Mouse (Mus musculus) neural tube, embryonic 14.5 days (tissue): ENCODE data around the gene Atp6v0b. TPM values are rescaled to one million over a fixed set of nuclear protein-coding genes. Genes with fewer than 3 reads are reported as not detected.

ENCODE experiments used
- ATAC-seq: fragments of 200-750 bp; cut with Nextera tagmentation; 2 replicates; pipeline ENCODE4 v1.8.0; 2017; ENCODE audit warnings: low read depth, mild to moderate bottlenecking, moderate TSS enrichment, moderate library complexity
- H3K27ac ChIP-seq: fragments of 300-500 bp; sonication (generic); 2 replicates; pipeline ENCODE4 v1.5.1; 2014; ENCODE audit warnings: low read depth, mild to moderate bottlenecking, control low read depth, low read length, moderate library complexity, mixed read lengths
- H3K27me3 ChIP-seq: fragments of 300-500 bp; sonication (generic); 2 replicates; pipeline ENCODE4 v1.6.1; 2014; ENCODE audit warnings: low read length; ENCODE audit not compliant: control insufficient read depth, insufficient read depth
- H3K36me3 ChIP-seq: fragments of 300-500 bp; sonication (generic); 2 replicates; pipeline ENCODE4 v1.6.1; 2014; ENCODE audit warnings: low read length, mixed read lengths; ENCODE audit not compliant: control insufficient read depth, insufficient read depth
- H3K4me1 ChIP-seq: fragments of 300-500 bp; sonication (generic); 2 replicates; pipeline ENCODE4 v1.6.1; 2014; ENCODE audit warnings: low read length; ENCODE audit not compliant: control insufficient read depth, insufficient read depth
- H3K4me2 ChIP-seq: fragments of 300-500 bp; sonication (generic); 2 replicates; pipeline ENCODE4 v1.6.1; 2014; ENCODE audit warnings: mild to moderate bottlenecking, low read depth, low read length, control low read depth
- H3K4me3 ChIP-seq: fragments of 300-500 bp; sonication (generic); 2 replicates; pipeline ENCODE4 v1.5.1; 2014; ENCODE audit warnings: low read depth, low read length, control low read depth, mixed read lengths
- H3K9ac ChIP-seq: fragments of 300-500 bp; sonication (generic); replicated peaks from 2 replicates; pipeline ENCODE4 v1.6.1; 2014; ENCODE audit warnings: low read depth, mild to moderate bottlenecking, control low read depth, low read length, mixed read lengths
- H3K9me3 ChIP-seq: fragments of 300-500 bp; sonication (generic); 2 replicates; pipeline ENCODE4 v1.6.1; 2016; ENCODE audit warnings: low read length; ENCODE audit not compliant: control insufficient read depth
- WGBS: fragments of 180-500 bp; shearing (Covaris S2); extraction: QIAGEN DNeasy Blood & Tissue Kit; methylation state at CpG from one replicate; pipeline ENCODE4 v1.1.7; 2014; 5-methylcytosine and 5-hydroxymethylcytosine counted together
- polyA plus RNA-seq: library from polyadenylated mRNA; unstranded; fragments of >200 nt; fragmentation: Nextera tagmentation; extraction: Ambion mirVana; gene quantifications from 2 replicates; pipeline ENCODE4 v1.2.1, GENCODE M21; 2014

Atp6v0b gene
- polyA plus RNA-seq, 1 experiment from 2014 or later: 652 TPM

GRCm38 (mm10) chr4:117896031-117896430, 8.9 kb upstream of the Atp6v0b start:
- no peaks in the 10 kb centered on the region for H3K27me3 ChIP-seq
- no peak overlapping the region for H3K9ac ChIP-seq
- peaks cover 6% of the 10 kb centered on the region; the same call in 1 of the 2 replicates for H3K4me1 ChIP-seq
- no peak for ATAC-seq
- WGBS: 94% methylated on average over 6 of the region's 6 CpGs
- no peak overlapping the region for H3K4me2 ChIP-seq
- peaks cover 48% of the 10 kb centered on the region for H3K36me3 ChIP-seq
- no peak overlapping the region for H3K4me3 ChIP-seq
- H3K9me3 ChIP-seq: no peaks in the 10 kb centered on the region
- H3K27ac ChIP-seq: no peak overlapping the region

- Histone ChIP-seq H3K4me3 (no peak overlapping the region), H3K4me1 (peaks cover 7% of the 10 kb centered on the region; the same call in 1 of the 2 replicates), H3K9me3 (no peaks in the 10 kb centered on the region), H3K4me2 (no peak overlapping the region), H3K27ac (no peak overlapping the region), H3K27me3 (no peaks in the 10 kb centered on the region), H3K36me3 (peaks cover 43% of the 10 kb centered on the region), H3K9ac (no peak overlapping the region)
- WGBS: 78% methylated on average over 7 of the region's 7 CpGs
- ATAC-seq: no peak
Observed at GRCm38 (mm10) chr4:117895339-117895738, 8.2 kb upstream of the Atp6v0b start.

GRCm38 (mm10) chr4:117894601-117895000, 7.5 kb upstream of the Atp6v0b start:
- WGBS: 89% methylated on average over 8 of the region's 8 CpGs
- H3K36me3 ChIP-seq: peaks cover 37% of the 10 kb centered on the region
- no peak for ATAC-seq

GRCm38 (mm10) chr4:117893376-117893775, 6.2 kb upstream of the Atp6v0b start:
- peaks cover 28% of the 10 kb centered on the region for H3K36me3 ChIP-seq
- ATAC-seq: no peak
- H3K9me3 ChIP-seq: no peaks in the 10 kb centered on the region
- H3K4me1 ChIP-seq: peaks cover 7% of the 10 kb centered on the region; the same call in 1 of the 2 replicates
- no peaks in the 10 kb centered on the region for H3K27me3 ChIP-seq
- WGBS: 32% methylated on average over 9 of the region's 9 CpGs
- H3K27ac ChIP-seq: no peak overlapping the region
- H3K4me3 ChIP-seq: no peak overlapping the region
- H3K4me2 ChIP-seq: no peak overlapping the region
- no peak overlapping the region for H3K9ac ChIP-seq

More at GRCm38 (mm10) chr4:117894601-117895000, 7.5 kb upstream of the Atp6v0b start:
- Histone ChIP-seq H3K27ac (no peak overlapping the region), H3K27me3 (no peaks in the 10 kb centered on the region), H3K9ac (no peak overlapping the region), H3K9me3 (no peaks in the 10 kb centered on the region), H3K4me1 (peaks cover 7% of the 10 kb centered on the region; the same call in 1 of the 2 replicates), H3K4me3 (no peak overlapping the region), H3K4me2 (no peak overlapping the region)

GRCm38 (mm10) chr4:117891738-117892161, 4.6 kb upstream of the Atp6v0b start, which contains the start of gene Dph2:
TSS of gene Dph2 (minus strand) at chr4:117892032.
- Histone ChIP-seq H3K4me2 (peak within 1 kb of the TSS; percentile 89), H3K9ac (peak within 1 kb of the TSS; percentile 48), H3K4me3 (peak within 1 kb of the TSS; percentile 71), H3K27me3 (no peaks in the 10 kb centered on the region), H3K9me3 (no peaks in the 10 kb centered on the region), H3K27ac (no peak within 1 kb of the TSS), H3K4me1 (peaks cover 10% of the 10 kb centered on the region), H3K36me3 (peaks cover 17% of the 10 kb centered on the region)
- ATAC-seq: peak; percentile 88
- WGBS: under 1% methylated on average over 21 of the region's 21 CpGs

GRCm38 (mm10) chr4:117890750-117891149, 3.6 kb upstream of the Atp6v0b start:
- Histone ChIP-seq H3K4me3 (no peak overlapping the region), H3K27ac (no peak overlapping the region), H3K36me3 (peaks cover 17% of the 10 kb centered on the region), H3K9me3 (no peaks in the 10 kb centered on the region), H3K4me2 (peak overlapping the region; percentile 89; the same call in 1 of the 2 replicates), H3K27me3 (no peaks in the 10 kb centered on the region), H3K9ac (no peak overlapping the region), H3K4me1 (peaks cover 16% of the 10 kb centered on the region)
- WGBS: 78% methylated on average over 8 of the region's 8 CpGs
- no peak for ATAC-seq

GRCm38 (mm10) chr4:117890031-117890430, 2.9 kb upstream of the Atp6v0b start:
- peaks cover 16% of the 10 kb centered on the region for H3K4me1 ChIP-seq
- H3K36me3 ChIP-seq: peaks cover 19% of the 10 kb centered on the region
- H3K4me2 ChIP-seq: no peak overlapping the region
- 95% methylated on average over 14 of the region's 14 CpGs for WGBS
- no peaks in the 10 kb centered on the region for H3K9me3 ChIP-seq
- no peak overlapping the region for H3K4me3 ChIP-seq
- no peak overlapping the region for H3K9ac ChIP-seq
- ATAC-seq: no peak
- no peaks in the 10 kb centered on the region for H3K27me3 ChIP-seq
- no peak overlapping the region for H3K27ac ChIP-seq

- H3K27me3 ChIP-seq: no peaks in the 10 kb centered on the region
- 94% methylated on average over 15 of the region's 15 CpGs for WGBS
- H3K4me1 ChIP-seq: peaks cover 16% of the 10 kb centered on the region
- ATAC-seq: no peak
- H3K4me2 ChIP-seq: no peak overlapping the region
- H3K9me3 ChIP-seq: no peaks in the 10 kb centered on the region
- peaks cover 19% of the 10 kb centered on the region for H3K36me3 ChIP-seq
- no peak overlapping the region for H3K27ac ChIP-seq
- no peak overlapping the region for H3K9ac ChIP-seq
- H3K4me3 ChIP-seq: no peak overlapping the region
Observed at GRCm38 (mm10) chr4:117889471-117889870, 2.3 kb upstream of the Atp6v0b start.

GRCm38 (mm10) chr4:117887920-117888319, 787 bp upstream of the Atp6v0b start:
- Histone ChIP-seq H3K9ac (no peak overlapping the region), H3K36me3 (peaks cover 21% of the 10 kb centered on the region), H3K27ac (no peak overlapping the region), H3K4me2 (peak overlapping the region; percentile 90), H3K27me3 (no peaks in the 10 kb centered on the region), H3K9me3 (no peaks in the 10 kb centered on the region), H3K4me1 (peaks cover 27% of the 10 kb centered on the region), H3K4me3 (peak overlapping the region; percentile 95; the same call in 1 of the 2 replicates)
- no peak for ATAC-seq
- WGBS: 68% methylated on average over 2 of the region's 2 CpGs
